In the genomic region with DNA sequence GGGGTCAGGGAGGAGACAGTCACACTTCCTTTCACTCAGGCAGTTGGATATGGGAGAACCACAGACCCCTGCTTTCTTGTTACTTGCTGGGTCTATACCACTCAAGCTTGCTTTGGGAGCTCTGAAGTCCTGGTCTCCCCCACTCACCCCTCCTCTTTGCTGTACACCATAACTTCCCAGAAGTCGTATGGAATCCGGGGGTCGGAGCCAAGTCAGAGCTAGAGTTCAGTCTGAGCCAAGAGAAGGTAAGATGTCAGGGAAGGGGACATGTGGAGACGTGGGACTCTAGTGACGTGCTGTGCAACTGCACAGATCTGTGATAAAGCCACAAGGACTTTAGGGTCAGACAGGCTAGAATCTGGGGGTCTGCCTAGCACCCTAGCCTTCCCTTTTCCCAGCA, we compare ENCODE assay signal across 9 mouse cellular contexts. TPM values are rescaled to one million over a fixed set of nuclear protein-coding genes. Genes with fewer than 3 reads are reported as not detected.
DNase-seq lines count a peak whose midpoint lies in the region; ATAC-seq and TF ChIP-seq lines count a peak whose summit lies in the region.
"Had no signal": no experiment of that assay in that cellular context is flagged by ENCODE, and none has a peak within 500 bp of the region (broad histone marks: within the 10 kb centered on the region; RNA-seq: fewer than 3 reads in every experiment).

No protein-coding gene starts in this region.

- no peak for DNase-seq in liver, adult 2 months (ENCODE audit: extremely low read depth, low read depth, low spot score)
- no peak for DNase-seq in liver
- no peak for DNase-seq in forebrain, embryonic 14.5 days (ENCODE audit: low spot score)
- DNase-seq in urinary bladder, postnatal 10 days (ENCODE audit: low spot score) = no peak
- DNase-seq in lung, postnatal 36 days = no peak

- H3K9me3 ChIP-seq in forebrain, embryonic 14.5 days (replicated peaks; ENCODE audit: control insufficient read depth, low read length) = no peaks in the 10 kb centered on the region
- H3K9me3 ChIP-seq in limb, embryonic 12.5 days = no peaks in the 10 kb centered on the region

- no peak for ATAC-seq in forebrain, embryonic 14.5 days
- ATAC-seq in limb, embryonic 12.5 days (ENCODE audit: insufficient number of reproducible peaks, insufficient read depth, low FRiP score, low TSS enrichment, low read depth) = no peak
- no peak for ATAC-seq in erythroid progenitor cell, adult 5-6 weeks (replicated peaks; ENCODE audit: low FRiP score, poor library complexity, severe bottlenecking)

- peaks cover 26% of the 10 kb centered on the region; the same call in 1 of the 2 replicates for H3K79me2 ChIP-seq in liver, adult 2 months (ENCODE audit: control insufficient read depth, insufficient read depth, low read length)

- H3K36me3 ChIP-seq in liver, adult 2 months (ENCODE audit: control insufficient read depth, insufficient read depth, low read length) = no peaks in the 10 kb centered on the region
- H3K36me3 ChIP-seq in forebrain, embryonic 14.5 days (ENCODE audit: control insufficient read depth, insufficient read depth, low read length) = no peaks in the 10 kb centered on the region
- no peaks in the 10 kb centered on the region for H3K36me3 ChIP-seq in limb, embryonic 12.5 days

- 30% methylated on average over 5 of the region's 5 CpGs for WGBS in liver, adult 2 months
- WGBS in forebrain, embryonic 14.5 days = 77% methylated on average over 5 of the region's 5 CpGs
- WGBS in limb, embryonic 12.5 days = 78% methylated on average over 5 of the region's 5 CpGs
- WGBS in olfactory bulb, adult 2 months = 46% methylated on average over 5 of the region's 5 CpGs

- no peaks in the 10 kb centered on the region for H3K27me3 ChIP-seq in liver, adult 2 months (ENCODE audit: control insufficient read depth, insufficient read depth, low read length)
- H3K27me3 ChIP-seq in forebrain, embryonic 14.5 days (replicated peaks; ENCODE audit: control insufficient read depth, insufficient read depth, low read length) = no peaks in the 10 kb centered on the region
- H3K27me3 ChIP-seq in limb, embryonic 12.5 days = no peaks in the 10 kb centered on the region

- peak overlapping the region; percentile 7; the same call in 1 of the 2 replicates for H3K9ac ChIP-seq in liver, adult 2 months (ENCODE audit: low read depth, low read length)
- peak overlapping the region; percentile 90 for H3K9ac ChIP-seq in forebrain, embryonic 14.5 days (ENCODE audit: low read length)
- H3K9ac ChIP-seq in limb, embryonic 12.5 days (replicated peaks) = 0 out of 2 replicates have a peak overlapping the region, but pooled peaks have one; percentile 44

- TF ChIP-seq POLR2A in liver, adult 2 months (IDR thresholded peaks at IDR 0.05; ENCODE audit: extremely low read depth, insufficient read depth, low read length) = no peak
- no peak for TF ChIP-seq POLR2A in olfactory bulb, adult 2 months (IDR thresholded peaks at IDR 0.05; ENCODE audit: insufficient read depth, low read depth, low read length)

- H3K4me2 ChIP-seq in forebrain, embryonic 14.5 days (ENCODE audit: low read length) = peak overlapping the region; percentile 97
- H3K4me2 ChIP-seq in limb, embryonic 12.5 days = peak overlapping the region; percentile 99

- H3K27ac ChIP-seq in liver, adult 2 months (replicated peaks; ENCODE audit: insufficient read depth, low read depth, low read length) = no peak overlapping the region
- no peak overlapping the region for H3K27ac ChIP-seq in forebrain, embryonic 14.5 days (ENCODE audit: low read depth, low read length)
- no peak overlapping the region for H3K27ac ChIP-seq in limb, embryonic 12.5 days
- H3K27ac ChIP-seq in olfactory bulb, adult 2 months (ENCODE audit: insufficient read depth, low read depth, low read length) = no peak overlapping the region
- H3K27ac ChIP-seq: macrophage had no signal

- no peak overlapping the region; the same call in 1 of the 2 replicates for H3K4me3 ChIP-seq in liver, adult 2 months (ENCODE audit: insufficient read depth, low read depth, low read length)
- H3K4me3 ChIP-seq in forebrain, embryonic 14.5 days (ENCODE audit: low read depth, low read length) = peak overlapping the region; percentile 83; the same call in 1 of the 2 replicates
- no peak overlapping the region for H3K4me3 ChIP-seq in limb, embryonic 12.5 days (replicated peaks)
- peak overlapping the region; percentile 89 for H3K4me3 ChIP-seq in olfactory bulb, adult 2 months (ENCODE audit: insufficient read depth, low read depth, low read length)

- peaks cover 28% of the 10 kb centered on the region for H3K4me1 ChIP-seq in liver, adult 2 months (ENCODE audit: control insufficient read depth, insufficient read depth, low read length)
- peaks cover 20% of the 10 kb centered on the region for H3K4me1 ChIP-seq in forebrain, embryonic 14.5 days (ENCODE audit: control insufficient read depth, insufficient read depth, low read length)
- peaks cover 24% of the 10 kb centered on the region for H3K4me1 ChIP-seq in limb, embryonic 12.5 days (replicated peaks)
- peaks cover 25% of the 10 kb centered on the region for H3K4me1 ChIP-seq in olfactory bulb, adult 2 months (ENCODE audit: control insufficient read depth, insufficient read depth, low read length)

- TF ChIP-seq CTCF in liver, adult 2 months (IDR thresholded peaks at IDR 0.05; ENCODE audit: low read depth, low read length) = no peak
- TF ChIP-seq CTCF in olfactory bulb, adult 2 months (IDR thresholded peaks at IDR 0.05; ENCODE audit: insufficient read depth, low read depth, low read length) = no peak

RNA-seq across cellular contexts. Expression of gene Bace1, which starts 2.0 kb away (rescaled TPM):
- total RNA-seq in liver, adult 2 months (2014; rRNA removed) = 7.6 and 9.9 TPM in 2 replicates
- polyA plus RNA-seq in liver, adult 2 months (2012; rRNA removed) = 23.0 and 24.1 TPM in 2 replicates
- 26.7 and 35.9 TPM in 2 replicates for polyA plus RNA-seq in forebrain, embryonic 14.5 days (2014; fragmentation: Nextera tagmentation; extraction: Ambion mirVana)
- polyA plus RNA-seq in limb, embryonic 12.5 days (2016; fragmentation: Nextera tagmentation; extraction: Ambion mirVana) = 27.3 and 28.3 TPM in 2 replicates
- polyA plus RNA-seq in olfactory bulb, adult 2 months (2012; ENCODE audit: insufficient read depth, insufficient read length, low replicate concordance, missing spikeins) = not detected in 2 replicates
- total RNA-seq in erythroid progenitor cell, adult 5-6 weeks (2015; ENCODE audit: low replicate concordance) = 3.8 and 4.3 TPM in 2 replicates
- 1.5 and 2.2 TPM in 2 replicates for total RNA-seq in erythroid progenitor cell, adult 5-6 weeks (2017; ENCODE audit: low replicate concordance)

RNA-seq across cellular contexts. Expression of gene Cep164, which starts 11.8 kb away (rescaled TPM):
- 4.1 and 5.0 TPM in 2 replicates for total RNA-seq in liver, adult 2 months (2014; rRNA removed)
- polyA plus RNA-seq in liver, adult 2 months (2012; rRNA removed) = 7.1 and 8.3 TPM in 2 replicates
- 7.7 and 8.9 TPM in 2 replicates for polyA plus RNA-seq in forebrain, embryonic 14.5 days (2014; fragmentation: Nextera tagmentation; extraction: Ambion mirVana)
- polyA plus RNA-seq in limb, embryonic 12.5 days (2016; fragmentation: Nextera tagmentation; extraction: Ambion mirVana) = 23.6 and 26.2 TPM in 2 replicates
- polyA plus RNA-seq in olfactory bulb, adult 2 months (2012; ENCODE audit: insufficient read depth, insufficient read length, low replicate concordance, missing spikeins) = not detected in 2 replicates
- total RNA-seq in erythroid progenitor cell, adult 5-6 weeks (2015; ENCODE audit: low replicate concordance) = 31.4 and 47.4 TPM in 2 replicates
- 39.9 and 50.2 TPM in 2 replicates for total RNA-seq in erythroid progenitor cell, adult 5-6 weeks (2017; ENCODE audit: low replicate concordance)

Comparison
In these comparisons a context has a peak if more than half of its experiments do, and no peak if none do; other contexts are left out.
1. H3K4me3 ChIP-seq: peak in forebrain, embryonic 14.5 days (single experiment) and olfactory bulb, adult 2 months (single experiment); none in liver, adult 2 months (single experiment) and limb, embryonic 12.5 days (single experiment).
2. H3K9ac ChIP-seq: peak in every context shown above with its lines; median percentile 90 in forebrain, embryonic 14.5 days; 44 in limb, embryonic 12.5 days; 7 in liver, adult 2 months.